Mouse (Mus musculus) hindbrain, embryonic 10.5 days (tissue): ENCODE results near the gene Gm6460. TPM values are rescaled to one million over a fixed set of nuclear protein-coding genes. Genes with fewer than 3 reads are reported as not detected.
"Not testable (repeated sequence)": the region's sequence is repeated elsewhere in the genome, so short reads cannot be mapped to it uniquely, and the experiment has no call there.

Experiments used
- DNase-seq: peaks from one replicate; pipeline ENCODE4 v3.0.0-alpha.2; 2017; ENCODE audit warnings: low spot score
- H3K27ac ChIP-seq: fragments of 300-500 bp; sonication (generic); 2 replicates; pipeline ENCODE4 v1.5.1; 2016; ENCODE audit warnings: mild to moderate bottlenecking, moderate library complexity
- H3K27me3 ChIP-seq: fragments of 300-500 bp; sonication (generic); 2 replicates; pipeline ENCODE4 v1.6.1; 2016; ENCODE audit warnings: mild to moderate bottlenecking; ENCODE audit not compliant: poor library complexity, insufficient read depth, severe bottlenecking
- H3K36me3 ChIP-seq: fragments of 300-500 bp; sonication (generic); 2 replicates; pipeline ENCODE4 v1.6.1; 2016; ENCODE audit warnings: mild to moderate bottlenecking, moderate library complexity
- H3K4me1 ChIP-seq: fragments of 300-500 bp; sonication (generic); replicated peaks from 2 replicates; pipeline ENCODE4 v1.6.1; 2016; ENCODE audit warnings: mild to moderate bottlenecking
- H3K4me3 ChIP-seq: fragments of 300-500 bp; sonication (generic); 2 replicates; pipeline ENCODE4 v1.5.1; 2016; ENCODE audit warnings: mild to moderate bottlenecking, moderate library complexity
- H3K9me3 ChIP-seq: fragments of 300-500 bp; sonication (generic); 2 replicates; pipeline ENCODE4 v1.6.1; 2016; ENCODE audit warnings: mild to moderate bottlenecking, moderate library complexity
- WGBS: fragments of 180-500 bp; shearing (Covaris S2); methylation state at CpG from one replicate; pipeline ENCODE4 v1.1.7; 2016; 5-methylcytosine and 5-hydroxymethylcytosine counted together
- polyA plus RNA-seq: library from polyadenylated mRNA; unstranded; fragments of >200 nt; fragmentation: Nextera tagmentation; extraction: Ambion mirVana; gene quantifications from 2 replicates; pipeline ENCODE4 v1.2.1, GENCODE M21; 2016

Gene Gm6460
- not detected in 2 replicates for polyA plus RNA-seq

- not testable (repeated sequence) for H3K36me3 ChIP-seq, H3K27me3 ChIP-seq, DNase-seq, H3K4me3 ChIP-seq, H3K4me1 ChIP-seq, H3K27ac ChIP-seq, H3K9me3 ChIP-seq
- no CpG with 5 or more reads among the region's 3 CpGs for WGBS
Measured at GRCm38 (mm10) chr5:11594613-11595012, at the start of gene Gm6460. TSS of gene Gm6460 (plus strand) at chr5:11594913.

Other genes starting within 250 kb of the Gm6460 start
- not detected in 2 replicates for gene Gm8897, start 178.5 kb upstream of the Gm6460 start, polyA plus RNA-seq
- gene Gm8906, start 92.2 kb upstream of the Gm6460 start, polyA plus RNA-seq: not detected in 2 replicates
- gene Gm8922, start 87.0 kb downstream of the Gm6460 start, polyA plus RNA-seq: not detected in 2 replicates
- gene Gm8926, start 175.6 kb downstream of the Gm6460 start, polyA plus RNA-seq: not detected in 2 replicates